Comparison of ENCODE assay signal across 8 mouse cellular contexts in genomic region chr11:60933178-60933930, GRCm38 (mm10). TPM values are rescaled to one million over a fixed set of nuclear protein-coding genes. Genes with fewer than 3 reads are reported as not detected.
A peak's percentile ranks its signal among the peaks of the same experiment; 100 is the strongest.
DNase-seq lines count a peak whose midpoint lies in the region; ATAC-seq and TF ChIP-seq lines count a peak whose summit lies in the region.

No protein-coding gene starts in this region.

- no peak for TF ChIP-seq CTCF in embryonic fibroblast, embryonic 13.5 days (IDR thresholded peaks at IDR 0.05; ENCODE audit: borderline replicate concordance, insufficient read depth, low read length)

- 0 out of 2 replicates have a peak, but pooled peaks have one; percentile 9 for TF ChIP-seq POLR2A in embryonic fibroblast, embryonic 13.5 days (IDR thresholded peaks at IDR 0.05; ENCODE audit: low read depth, low read length)

- intact Hi-C loops in heart, postnatal 36 days (cut with DNase I): loop anchor here (2.0 to 10.0 kb wide), 2 partner anchors 19 to 331 kb away; partner anchors contain the start of genes Aldh3a2 and Natd1

- no peaks in the 10 kb centered on the region for H3K36me3 ChIP-seq in hindbrain, embryonic 14.5 days (replicated peaks; ENCODE audit: control insufficient read depth, insufficient read depth)
- peaks cover 39% of the 10 kb centered on the region for H3K36me3 ChIP-seq in liver, embryonic 12.5 days
- H3K36me3 ChIP-seq in neural tube, embryonic 15.5 days: no peaks in the 10 kb centered on the region

- no peaks in the 10 kb centered on the region for H3K27me3 ChIP-seq in hindbrain, embryonic 14.5 days (ENCODE audit: control insufficient read depth, insufficient read depth, low read length)
- H3K27me3 ChIP-seq in liver, embryonic 12.5 days (replicated peaks): no peaks in the 10 kb centered on the region
- no peaks in the 10 kb centered on the region for H3K27me3 ChIP-seq in neural tube, embryonic 15.5 days (replicated peaks)

- DNase-seq in heart, adult 11 months: peak; percentile 99
- no peak for DNase-seq in heart, postnatal 36 days
- no peak for DNase-seq in hindbrain, embryonic 14.5 days (ENCODE audit: low spot score)
- no peak for DNase-seq in spleen, postnatal 14 days (ENCODE audit: low spot score in 2 of 2)

- ATAC-seq in hindbrain, embryonic 14.5 days (ENCODE audit: low FRiP score): no peak
- no peak for ATAC-seq in liver, embryonic 12.5 days
- ATAC-seq in neural tube, embryonic 15.5 days (ENCODE audit: low FRiP score): no peak
- ATAC-seq in megakaryocyte progenitor cell, adult 5-6 weeks (replicated peaks; ENCODE audit: poor library complexity): no peak

- WGBS in hindbrain, embryonic 14.5 days: 91% methylated on average over 10 of the region's 10 CpGs
- WGBS in liver, embryonic 12.5 days (ENCODE audit: insufficient replicate concordance): 63% methylated on average over 10 of the region's 10 CpGs
- WGBS in neural tube, embryonic 15.5 days: 86% methylated on average over 10 of the region's 10 CpGs

- peak overlapping the region; percentile 64 for H3K4me2 ChIP-seq in hindbrain, embryonic 14.5 days (replicated peaks)
- H3K4me2 ChIP-seq in liver, embryonic 12.5 days: peak overlapping the region; percentile 94
- peak overlapping the region; percentile 83 for H3K4me2 ChIP-seq in neural tube, embryonic 15.5 days

- H3K4me1 ChIP-seq in embryonic fibroblast, embryonic 13.5 days (ENCODE audit: control insufficient read depth, insufficient read depth, low read length): peaks cover 11% of the 10 kb centered on the region
- peaks cover 22% of the 10 kb centered on the region for H3K4me1 ChIP-seq in hindbrain, embryonic 14.5 days (replicated peaks; ENCODE audit: control insufficient read depth, insufficient read depth, low read length)
- peaks cover 78% of the 10 kb centered on the region for H3K4me1 ChIP-seq in liver, embryonic 12.5 days
- H3K4me1 ChIP-seq in neural tube, embryonic 15.5 days: peaks cover 40% of the 10 kb centered on the region

- peak overlapping the region; percentile 78; the same call in 1 of the 2 replicates for H3K9ac ChIP-seq in hindbrain, embryonic 14.5 days
- H3K9ac ChIP-seq in liver, embryonic 12.5 days: peak overlapping the region; percentile 96
- H3K9ac ChIP-seq in neural tube, embryonic 15.5 days (replicated peaks): peak overlapping the region; percentile 86; the same call in 1 of the 2 replicates

- peak overlapping the region; percentile 68 for H3K27ac ChIP-seq in embryonic fibroblast, embryonic 13.5 days (ENCODE audit: insufficient read depth, low read length)
- no peak overlapping the region for H3K27ac ChIP-seq in hindbrain, embryonic 14.5 days
- H3K27ac ChIP-seq in liver, embryonic 12.5 days: peak overlapping the region; percentile 89
- H3K27ac ChIP-seq in neural tube, embryonic 15.5 days (replicated peaks): no peak overlapping the region

- peak overlapping the region; percentile 85 for H3K4me3 ChIP-seq in embryonic fibroblast, embryonic 13.5 days (ENCODE audit: insufficient read depth, low read length)
- peak overlapping the region; percentile 75 for H3K4me3 ChIP-seq in hindbrain, embryonic 14.5 days (replicated peaks; ENCODE audit: low read length)
- H3K4me3 ChIP-seq in liver, embryonic 12.5 days: peak overlapping the region; percentile 95
- H3K4me3 ChIP-seq in neural tube, embryonic 15.5 days (replicated peaks): peak overlapping the region; percentile 91

- no peaks in the 10 kb centered on the region for H3K9me3 ChIP-seq in hindbrain, embryonic 14.5 days (ENCODE audit: control insufficient read depth, low read length)
- no peaks in the 10 kb centered on the region for H3K9me3 ChIP-seq in liver, embryonic 12.5 days (replicated peaks)
- no peaks in the 10 kb centered on the region for H3K9me3 ChIP-seq in neural tube, embryonic 15.5 days (replicated peaks)

RNA-seq across cellular contexts. Expression of gene Map2k3, which starts 1.5 kb away (rescaled TPM):
- 10 to 100 TPM; 84.2 to 84.5 TPM for total RNA-seq in heart, postnatal 36 days (2021)
- 53.3 and 59.2 TPM in 2 replicates for polyA plus RNA-seq in embryonic fibroblast, embryonic 13.5 days (2011; ENCODE audit: insufficient read length, low read depth, missing spikeins)
- 23.5 and 24.3 TPM in 2 replicates for polyA plus RNA-seq in hindbrain, embryonic 14.5 days (2014; fragmentation: Nextera tagmentation; extraction: Ambion mirVana)
- polyA plus RNA-seq in liver, embryonic 12.5 days (2016; fragmentation: Nextera tagmentation; extraction: Ambion mirVana): 170 and 173 TPM in 2 replicates
- polyA plus RNA-seq in neural tube, embryonic 15.5 days (2015; fragmentation: Nextera tagmentation; extraction: Ambion mirVana): 30.4 and 47.4 TPM in 2 replicates
- 29.9 and 32.7 TPM in 2 replicates for total RNA-seq in megakaryocyte progenitor cell, adult 5-6 weeks (2015)
- total RNA-seq in megakaryocyte progenitor cell, adult 5-6 weeks (2017): 13.5 and 17.5 TPM in 2 replicates

RNA-seq across cellular contexts. Expression of gene Natd1, which starts 18.8 kb away (rescaled TPM):
- total RNA-seq in heart, postnatal 36 days (2021): 10 to 100 TPM; 15.5 to 16.0 TPM
- polyA plus RNA-seq in embryonic fibroblast, embryonic 13.5 days (2011; ENCODE audit: insufficient read length, low read depth, missing spikeins): 11.7 and 15.1 TPM in 2 replicates
- polyA plus RNA-seq in hindbrain, embryonic 14.5 days (2014; fragmentation: Nextera tagmentation; extraction: Ambion mirVana): 26.2 and 32.5 TPM in 2 replicates
- 9.3 and 9.6 TPM in 2 replicates for polyA plus RNA-seq in liver, embryonic 12.5 days (2016; fragmentation: Nextera tagmentation; extraction: Ambion mirVana)
- polyA plus RNA-seq in neural tube, embryonic 15.5 days (2015; fragmentation: Nextera tagmentation; extraction: Ambion mirVana): 23.6 and 23.9 TPM in 2 replicates
- total RNA-seq in megakaryocyte progenitor cell, adult 5-6 weeks (2015): 2.2 and 2.3 TPM in 2 replicates
- 0.67 and 0.98 TPM in 2 replicates for total RNA-seq in megakaryocyte progenitor cell, adult 5-6 weeks (2017)

RNA-seq across cellular contexts. Expression of gene Tmem11, which starts 54.3 kb away (rescaled TPM):
- 10 to 100 TPM; 30.6 to 32.3 TPM for total RNA-seq in heart, postnatal 36 days (2021)
- 31.9 and 34.2 TPM in 2 replicates for polyA plus RNA-seq in embryonic fibroblast, embryonic 13.5 days (2011; ENCODE audit: insufficient read length, low read depth, missing spikeins)
- polyA plus RNA-seq in hindbrain, embryonic 14.5 days (2014; fragmentation: Nextera tagmentation; extraction: Ambion mirVana): 52.4 and 57.7 TPM in 2 replicates
- polyA plus RNA-seq in liver, embryonic 12.5 days (2016; fragmentation: Nextera tagmentation; extraction: Ambion mirVana): 38.1 and 40.0 TPM in 2 replicates
- polyA plus RNA-seq in neural tube, embryonic 15.5 days (2015; fragmentation: Nextera tagmentation; extraction: Ambion mirVana): 56.4 and 61.7 TPM in 2 replicates
- total RNA-seq in megakaryocyte progenitor cell, adult 5-6 weeks (2015): 23.9 and 30.3 TPM in 2 replicates
- 66.9 and 71.3 TPM in 2 replicates for total RNA-seq in megakaryocyte progenitor cell, adult 5-6 weeks (2017)

Comparison
In these comparisons a context has a peak if more than half of its experiments do, and no peak if none do; other contexts are left out.
1. H3K27ac ChIP-seq: peak in embryonic fibroblast, embryonic 13.5 days (single experiment) and liver, embryonic 12.5 days (single experiment); none in hindbrain, embryonic 14.5 days (single experiment) and neural tube, embryonic 15.5 days (single experiment).
2. Peak in every context shown above with its lines, with median percentiles within 50 percentile points of each other: H3K4me3 ChIP-seq, H3K4me2 ChIP-seq and H3K9ac ChIP-seq.